In the genomic region with DNA sequence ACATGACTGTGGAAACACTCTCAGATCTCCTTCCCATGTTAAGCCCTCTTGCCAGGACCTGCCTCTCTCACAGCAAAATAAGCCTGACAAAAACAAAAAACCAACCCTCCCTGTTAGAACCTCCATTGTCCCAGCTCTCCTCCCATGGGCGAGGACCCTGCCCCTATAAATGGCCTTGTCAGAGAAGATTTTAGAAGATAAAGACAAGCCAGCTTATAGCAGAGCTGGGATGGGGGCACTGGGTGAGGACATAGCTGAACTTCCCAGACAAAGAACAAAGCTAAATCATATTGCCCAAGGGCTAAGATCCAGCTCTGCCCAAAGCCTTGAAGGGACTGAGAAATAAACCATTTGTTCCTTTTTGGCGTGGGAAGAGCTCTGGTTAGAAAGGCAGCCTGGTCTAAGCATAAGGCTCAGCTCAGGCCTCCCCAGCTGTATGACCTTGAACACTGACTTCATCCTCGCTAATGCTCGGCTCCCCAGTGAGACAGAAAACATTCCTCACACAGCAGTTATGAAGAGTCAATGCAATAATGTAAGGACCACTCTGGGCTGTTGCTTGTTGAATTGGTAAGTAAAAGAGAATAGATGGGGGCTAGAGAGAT, we compare ENCODE assay signal across 10 mouse cellular contexts.
DNase-seq lines count a peak whose midpoint lies in the region; ATAC-seq and TF ChIP-seq lines count a peak whose summit lies in the region.
"Had no signal": no experiment of that assay in that cellular context is flagged by ENCODE, and none has a peak within 500 bp of the region (broad histone marks: within the 10 kb centered on the region; RNA-seq: fewer than 3 reads in every experiment).

No protein-coding gene starts in this region.

- H3K27ac ChIP-seq in hindbrain, embryonic 10.5 days = 0 out of 2 replicates have a peak overlapping the region, but pooled peaks have one; percentile 2
- H3K27ac ChIP-seq in hindbrain, embryonic 13.5 days = no peak overlapping the region
- peak overlapping the region; percentile 71 for H3K27ac ChIP-seq in lung, embryonic 15.5 days
- H3K27ac ChIP-seq in embryonic fibroblast, embryonic 13.5 days (ENCODE audit: insufficient read depth, low read length) = peak overlapping the region; percentile 48; the same call in 1 of the 2 replicates
- peak overlapping the region; percentile 81; the same call in 1 of the 2 replicates for H3K27ac ChIP-seq in stomach, embryonic 14.5 days (ENCODE audit: low read length)

- no peak for DNase-seq in hindbrain, embryonic 10.5 days (ENCODE audit: low spot score)
- DNase-seq in lung, postnatal 25 days (ENCODE audit: low spot score) = no peak
- DNase-seq in frontal cortex, postnatal 14 days (ENCODE audit: low spot score in 2 of 2) = no peak
- DNase-seq: adrenal gland, postnatal 36 days; cerebellum, postnatal 25 days; gastrocnemius, postnatal 25 days had no signal

- no peak overlapping the region for H3K4me3 ChIP-seq in hindbrain, embryonic 10.5 days
- H3K4me3 ChIP-seq in hindbrain, embryonic 13.5 days = no peak overlapping the region
- H3K4me3 ChIP-seq in lung, embryonic 15.5 days = no peak overlapping the region
- no peak overlapping the region for H3K4me3 ChIP-seq in embryonic fibroblast, embryonic 13.5 days (ENCODE audit: insufficient read depth, low read length)
- H3K4me3 ChIP-seq in stomach, embryonic 14.5 days (ENCODE audit: low read depth, low read length) = no peak overlapping the region

- no peak for ATAC-seq in hindbrain, embryonic 13.5 days (ENCODE audit: low FRiP score)
- peak; percentile 37; the same call in 1 of the 2 replicates for ATAC-seq in lung, embryonic 15.5 days (ENCODE audit: borderline replicate concordance, extremely low read depth, low FRiP score, low TSS enrichment)
- peak; percentile 56; the same call in 1 of the 2 replicates for ATAC-seq in stomach, embryonic 14.5 days (ENCODE audit: insufficient number of reproducible peaks, insufficient read depth, low FRiP score, low read depth)

- no peak overlapping the region for H3K9ac ChIP-seq in hindbrain, embryonic 13.5 days
- no peak overlapping the region for H3K9ac ChIP-seq in lung, embryonic 15.5 days
- H3K9ac ChIP-seq in stomach, embryonic 14.5 days (replicated peaks; ENCODE audit: low read depth, low read length) = no peak overlapping the region

- TF ChIP-seq CTCF in embryonic fibroblast, embryonic 13.5 days (IDR thresholded peaks at IDR 0.05; ENCODE audit: borderline replicate concordance, insufficient read depth, low read length) = no peak

- no peak for TF ChIP-seq POLR2A in embryonic fibroblast, embryonic 13.5 days (IDR thresholded peaks at IDR 0.05; ENCODE audit: low read depth, low read length)

- no peak overlapping the region for H3K4me2 ChIP-seq in hindbrain, embryonic 13.5 days
- no peak overlapping the region for H3K4me2 ChIP-seq in lung, embryonic 15.5 days
- no peak overlapping the region for H3K4me2 ChIP-seq in stomach, embryonic 14.5 days (replicated peaks; ENCODE audit: low read depth, low read length)

- WGBS in hindbrain, embryonic 10.5 days = 62% methylated on average over 4 of the region's 4 CpGs
- WGBS in hindbrain, embryonic 13.5 days = 59% methylated on average over 4 of the region's 4 CpGs
- 45% methylated on average over 4 of the region's 4 CpGs for whole genome bisulfite sequencing in lung, embryonic 15.5 days
- WGBS in stomach, embryonic 14.5 days = 26% methylated on average over 4 of the region's 4 CpGs

- H3K9me3 ChIP-seq in hindbrain, embryonic 10.5 days = no peaks in the 10 kb centered on the region
- no peaks in the 10 kb centered on the region for H3K9me3 ChIP-seq in hindbrain, embryonic 13.5 days
- H3K9me3 ChIP-seq in lung, embryonic 15.5 days = no peaks in the 10 kb centered on the region
- no peaks in the 10 kb centered on the region for H3K9me3 ChIP-seq in stomach, embryonic 14.5 days (ENCODE audit: control insufficient read depth, low read depth, low read length)

- H3K4me1 ChIP-seq in hindbrain, embryonic 10.5 days (replicated peaks) = peaks cover 18% of the 10 kb centered on the region
- H3K4me1 ChIP-seq in hindbrain, embryonic 13.5 days (replicated peaks) = no peaks in the 10 kb centered on the region
- peaks cover 21% of the 10 kb centered on the region for H3K4me1 ChIP-seq in lung, embryonic 15.5 days
- peaks cover 24% of the 10 kb centered on the region for H3K4me1 ChIP-seq in embryonic fibroblast, embryonic 13.5 days (ENCODE audit: control insufficient read depth, insufficient read depth, low read length)
- H3K4me1 ChIP-seq in stomach, embryonic 14.5 days (ENCODE audit: control insufficient read depth, insufficient read depth, low read length) = peaks cover 20% of the 10 kb centered on the region

- H3K27me3 ChIP-seq in hindbrain, embryonic 10.5 days (ENCODE audit: insufficient read depth, poor library complexity, severe bottlenecking) = peaks cover 7% of the 10 kb centered on the region; the same call in 1 of the 2 replicates
- no peaks in the 10 kb centered on the region for H3K27me3 ChIP-seq in hindbrain, embryonic 13.5 days
- H3K27me3 ChIP-seq in lung, embryonic 15.5 days = no peaks in the 10 kb centered on the region
- no peaks in the 10 kb centered on the region for H3K27me3 ChIP-seq in stomach, embryonic 14.5 days (ENCODE audit: control insufficient read depth, insufficient read depth, low read length)

- no peaks in the 10 kb centered on the region for H3K36me3 ChIP-seq in hindbrain, embryonic 10.5 days
- no peaks in the 10 kb centered on the region for H3K36me3 ChIP-seq in hindbrain, embryonic 13.5 days
- no peaks in the 10 kb centered on the region for H3K36me3 ChIP-seq in lung, embryonic 15.5 days
- no peaks in the 10 kb centered on the region for H3K36me3 ChIP-seq in stomach, embryonic 14.5 days (ENCODE audit: control insufficient read depth, insufficient read depth, low read length)
